Mouse (Mus musculus) brown adipose tissue, adult 24 weeks (tissue): ENCODE measurements around the gene Olfr120. TPM values are rescaled to one million over a fixed set of nuclear protein-coding genes. Genes with fewer than 3 reads are reported as not detected.
"Not testable (repeated sequence)": the region's sequence is repeated elsewhere in the genome, so short reads cannot be mapped to it uniquely, and the experiment has no call there.

Experiments
- H3K27ac ChIP-seq: fragments of 200-500 bp; replicated peaks from 2 replicates; pipeline ENCODE4 v1.5.1; 2012; ENCODE audit warnings: low read depth, mild to moderate bottlenecking, low read length
- H3K4me1 ChIP-seq: fragments of 200-500 bp; 2 replicates; pipeline ENCODE4 v1.6.1; 2012; ENCODE audit warnings: low read length, mixed read lengths; ENCODE audit not compliant: control insufficient read depth, insufficient read depth, insufficient read length
- H3K4me3 ChIP-seq: fragments of 200-500 bp; 2 replicates; pipeline ENCODE4 v1.5.1; 2012; ENCODE audit warnings: low read depth, mild to moderate bottlenecking, low read length, moderate library complexity; ENCODE audit not compliant: insufficient read depth
- polyA plus RNA-seq: library from polyadenylated mRNA; stranded (reverse); fragments of >200 nt; gene quantifications from 2 replicates; pipeline ENCODE4 v1.2.4, GENCODE M21; 2012; ENCODE audit not compliant: missing spikeins, insufficient read depth, insufficient read length

The Olfr120 gene
- not detected in 2 replicates for polyA plus RNA-seq

- Histone ChIP-seq H3K27ac (no peak within 1 kb of the TSS), H3K4me1 (no peaks in the 10 kb centered on the region), H3K4me3 (no peak within 1 kb of the TSS)
Measured at GRCm38 (mm10) chr17:37721508-37721907, at the start of gene Olfr120. Gene Olfr120 (plus strand): TSS chr17:37721808.

- H3K27ac ChIP-seq, H3K4me1 ChIP-seq, H3K4me3 ChIP-seq: not testable (repeated sequence)
Measured at GRCm38 (mm10) chr17:37696264-37696663, 25.3 kb upstream of the Olfr120 start, which contains the start of gene Olfr119. Gene Olfr119 (plus strand): TSS chr17:37696564.

- H3K4me3 ChIP-seq, result no peak overlapping the region
- H3K4me1 ChIP-seq, result no peaks in the 10 kb centered on the region
- no peak overlapping the region for H3K27ac ChIP-seq
Measured at GRCm38 (mm10) chr17:37738070-37738469, 16.5 kb downstream of the Olfr120 start.

GRCm38 (mm10) chr17:37768307-37768706 is 46.7 kb downstream of the Olfr120 start, which contains the start of gene Olfr122:
Gene Olfr122 (plus strand): TSS chr17:37768607.
- H3K27ac ChIP-seq, result no peak within 1 kb of the TSS
- no peak within 1 kb of the TSS for H3K4me3 ChIP-seq
- no peaks in the 10 kb centered on the region for H3K4me1 ChIP-seq

Other genes starting within 250 kb of the Olfr120 start
- not detected in 2 replicates for gene H2-M2, start 238.3 kb upstream of the Olfr120 start, polyA plus RNA-seq
- not detected in 2 replicates for gene Olfr110, start 229.3 kb upstream of the Olfr120 start, polyA plus RNA-seq
- not detected in 2 replicates for gene Olfr111, start 213.8 kb upstream of the Olfr120 start, polyA plus RNA-seq
- not detected in 2 replicates for gene Olfr112, start 152.4 kb upstream of the Olfr120 start, polyA plus RNA-seq
- not detected in 2 replicates for gene Olfr113, start 144.1 kb upstream of the Olfr120 start, polyA plus RNA-seq
- not detected in 2 replicates for gene Olfr114, start 129.1 kb upstream of the Olfr120 start, polyA plus RNA-seq
- gene Olfr115, start 94.7 kb upstream of the Olfr120 start, polyA plus RNA-seq, result not detected in 2 replicates
- not detected in 2 replicates for gene Olfr116, start 94.6 kb upstream of the Olfr120 start, polyA plus RNA-seq
- gene Olfr117, start 58.0 kb upstream of the Olfr120 start, polyA plus RNA-seq, result not detected in 2 replicates
- not detected in 2 replicates for gene Olfr118, start 54.8 kb upstream of the Olfr120 start, polyA plus RNA-seq
- not detected in 2 replicates for gene Olfr119, start 25.2 kb upstream of the Olfr120 start, polyA plus RNA-seq
- gene Olfr121, start 27.0 kb downstream of the Olfr120 start, polyA plus RNA-seq, result not detected in 2 replicates
- gene Olfr122, start 46.8 kb downstream of the Olfr120 start, polyA plus RNA-seq, result not detected in 2 replicates
- not detected in 2 replicates for gene Olfr123, start 71.7 kb downstream of the Olfr120 start, polyA plus RNA-seq
- gene Olfr124, start 78.1 kb downstream of the Olfr120 start, polyA plus RNA-seq, result not detected in 2 replicates
- gene Olfr125, start 111.1 kb downstream of the Olfr120 start, polyA plus RNA-seq, result not detected in 2 replicates
- gene Olfr126, start 125.7 kb downstream of the Olfr120 start, polyA plus RNA-seq, result not detected in 2 replicates
- not detected in 2 replicates for gene Olfr127, start 178.6 kb downstream of the Olfr120 start, polyA plus RNA-seq
- not detected in 2 replicates for gene Olfr128, start 198.7 kb downstream of the Olfr120 start, polyA plus RNA-seq
- not detected in 2 replicates for gene Olfr761, start 231.3 kb downstream of the Olfr120 start, polyA plus RNA-seq